13 mouse cellular contexts compared by ENCODE assay signal in the genomic region with DNA sequence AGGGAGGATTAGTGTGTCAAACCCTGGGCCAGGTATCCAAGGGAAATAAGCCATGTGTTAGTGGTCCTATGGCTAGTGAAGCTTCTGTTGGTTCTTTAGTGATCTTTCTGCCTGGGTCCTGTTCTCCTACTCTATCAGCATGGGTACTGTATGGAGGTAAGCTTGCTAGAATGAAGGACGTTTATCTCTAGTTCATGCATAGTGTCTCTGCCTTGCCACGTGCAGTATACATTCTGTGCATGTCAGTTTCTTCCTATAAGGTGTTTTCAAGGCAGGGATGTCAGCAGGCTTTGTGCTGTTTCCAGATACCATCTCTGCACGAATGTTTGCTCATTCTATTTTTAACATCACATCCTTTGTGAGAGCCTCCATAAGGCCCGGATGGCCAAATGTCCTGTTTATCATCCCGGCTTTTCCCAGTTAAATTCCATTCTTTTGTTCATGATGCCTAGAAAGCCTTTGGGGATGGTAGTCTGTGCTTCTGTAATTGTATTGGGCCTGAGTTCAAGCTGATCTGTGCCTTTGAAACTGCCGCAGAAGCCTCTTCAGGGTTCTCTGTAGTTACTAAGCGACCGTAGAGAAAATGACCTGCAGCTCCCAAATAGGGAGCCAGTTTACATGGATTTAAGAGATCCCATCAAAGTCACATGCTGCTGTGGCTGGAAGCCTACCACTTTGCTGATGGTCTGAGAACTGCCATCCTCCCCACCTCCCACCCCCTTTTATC.
DNase-seq lines count a peak whose midpoint lies in the region; ATAC-seq and TF ChIP-seq lines count a peak whose summit lies in the region.
"Had no signal": no experiment of that assay in that cellular context is flagged by ENCODE, and none has a peak within 500 bp of the region (broad histone marks: within the 10 kb centered on the region; RNA-seq: fewer than 3 reads in every experiment).

No protein-coding gene starts in this region.

- no peaks in the 10 kb centered on the region for H3K36me3 ChIP-seq in forebrain, embryonic 12.5 days (replicated peaks)
- H3K36me3 ChIP-seq in forebrain, embryonic 11.5 days (ENCODE audit: control insufficient read depth, insufficient read depth, low read length), result no peaks in the 10 kb centered on the region
- H3K36me3 ChIP-seq in lung, embryonic 16.5 days (ENCODE audit: control insufficient read depth, insufficient read depth, low read length), result no peaks in the 10 kb centered on the region
- H3K36me3 ChIP-seq in hindbrain, embryonic 16.5 days (ENCODE audit: control insufficient read depth, insufficient read depth, low read length), result no peaks in the 10 kb centered on the region
- no peaks in the 10 kb centered on the region for H3K36me3 ChIP-seq in neural tube, embryonic 13.5 days

- H3K4me2 ChIP-seq in forebrain, embryonic 12.5 days, result no peak overlapping the region
- H3K4me2 ChIP-seq in forebrain, embryonic 11.5 days (ENCODE audit: low read depth, low read length, severe bottlenecking), result no peak overlapping the region
- no peak overlapping the region for H3K4me2 ChIP-seq in lung, embryonic 16.5 days (ENCODE audit: low read depth, low read length)
- no peak overlapping the region for H3K4me2 ChIP-seq in hindbrain, embryonic 16.5 days (ENCODE audit: low read length)
- H3K4me2 ChIP-seq in neural tube, embryonic 13.5 days, result no peak overlapping the region

- no peak for DNase-seq in forebrain, embryonic 11.5 days (ENCODE audit: low spot score)
- no peak for DNase-seq in lung, adult 2 months
- no peak for DNase-seq in thymus, postnatal 14 days
- no peak for DNase-seq in left cerebral cortex, adult 8-10 months (ENCODE audit: low spot score in 2 of 2)
- DNase-seq: adrenal gland, postnatal 36 days; gastrocnemius, postnatal 10 days; heart, postnatal 4 days; kidney, adult 8-10 months; liver, postnatal 0 days had no signal

- no peak overlapping the region for H3K9ac ChIP-seq in forebrain, embryonic 12.5 days
- H3K9ac ChIP-seq in forebrain, embryonic 11.5 days (ENCODE audit: low read length), result no peak overlapping the region
- no peak overlapping the region for H3K9ac ChIP-seq in lung, embryonic 16.5 days (ENCODE audit: low read length)
- 0 out of 2 replicates have a peak overlapping the region, but pooled peaks have one; percentile 26 for H3K9ac ChIP-seq in hindbrain, embryonic 16.5 days (ENCODE audit: low read depth, low read length)
- no peak overlapping the region; the same call in 1 of the 2 replicates for H3K9ac ChIP-seq in neural tube, embryonic 13.5 days
- H3K9ac ChIP-seq: liver, postnatal 0 days had no signal

- no peak for TF ChIP-seq POLR2A in lung, adult 2 months (IDR thresholded peaks at IDR 0.05; ENCODE audit: borderline replicate concordance, extremely low read depth, low read depth, low read length)

- peaks cover 29% of the 10 kb centered on the region for H3K4me1 ChIP-seq in forebrain, embryonic 12.5 days
- H3K4me1 ChIP-seq in forebrain, embryonic 11.5 days (replicated peaks; ENCODE audit: control insufficient read depth, insufficient read depth, low read length), result no peaks in the 10 kb centered on the region; the same call in 1 of the 2 replicates
- H3K4me1 ChIP-seq in lung, embryonic 16.5 days (replicated peaks; ENCODE audit: control insufficient read depth, insufficient read depth, low read length), result 0 out of 2 replicates have a peak, but pooled peaks cover 3% of the 10 kb centered on the region
- H3K4me1 ChIP-seq in lung, adult 2 months (ENCODE audit: control insufficient read depth, insufficient read depth, low read length), result peaks cover 21% of the 10 kb centered on the region
- peaks cover 23% of the 10 kb centered on the region for H3K4me1 ChIP-seq in hindbrain, embryonic 16.5 days (ENCODE audit: control insufficient read depth, insufficient read depth, low read depth, low read length)
- peaks cover 43% of the 10 kb centered on the region for H3K4me1 ChIP-seq in neural tube, embryonic 13.5 days (replicated peaks)

- no peak for ATAC-seq in forebrain, embryonic 12.5 days (ENCODE audit: low FRiP score)
- ATAC-seq in forebrain, embryonic 11.5 days (replicated peaks; ENCODE audit: low FRiP score), result no peak
- ATAC-seq in lung, embryonic 16.5 days (ENCODE audit: low read depth), result peak; percentile 28; the same call in 1 of the 2 replicates
- peak; percentile 62 for ATAC-seq in hindbrain, embryonic 16.5 days
- ATAC-seq in neural tube, embryonic 13.5 days (ENCODE audit: low read depth), result peak; percentile 33; the same call in 1 of the 2 replicates
- ATAC-seq: liver, postnatal 0 days had no signal

- H3K4me3 ChIP-seq in forebrain, embryonic 12.5 days (replicated peaks), result no peak overlapping the region
- H3K4me3 ChIP-seq in forebrain, embryonic 11.5 days (ENCODE audit: low read depth, low read length), result no peak overlapping the region
- no peak overlapping the region for H3K4me3 ChIP-seq in lung, embryonic 16.5 days (ENCODE audit: low read length)
- H3K4me3 ChIP-seq in lung, adult 2 months (replicated peaks; ENCODE audit: extremely low read depth, low read depth, low read length), result no peak overlapping the region
- H3K4me3 ChIP-seq in hindbrain, embryonic 16.5 days (ENCODE audit: low read length), result no peak overlapping the region
- no peak overlapping the region for H3K4me3 ChIP-seq in neural tube, embryonic 13.5 days

- 0 out of 2 replicates have a peak overlapping the region, but pooled peaks have one; percentile 36 for H3K27ac ChIP-seq in forebrain, embryonic 12.5 days
- no peak overlapping the region for H3K27ac ChIP-seq in forebrain, embryonic 11.5 days (ENCODE audit: low read depth, low read length)
- H3K27ac ChIP-seq in lung, embryonic 16.5 days (ENCODE audit: low read length), result peak overlapping the region; percentile 37; the same call in 1 of the 2 replicates
- H3K27ac ChIP-seq in hindbrain, embryonic 16.5 days (ENCODE audit: low read depth, low read length), result peak overlapping the region; percentile 42
- peak overlapping the region; percentile 76 for H3K27ac ChIP-seq in neural tube, embryonic 13.5 days (replicated peaks)

- 56% methylated on average over 8 of the region's 8 CpGs for WGBS in forebrain, embryonic 12.5 days
- WGBS in forebrain, embryonic 11.5 days, result 56% methylated on average over 8 of the region's 8 CpGs
- 44% methylated on average over 8 of the region's 8 CpGs for WGBS in lung, embryonic 16.5 days
- WGBS in lung, adult 2 months, result 45% methylated on average over 8 of the region's 8 CpGs
- WGBS in hindbrain, embryonic 16.5 days, result 32% methylated on average over 8 of the region's 8 CpGs
- WGBS in neural tube, embryonic 13.5 days, result 35% methylated on average over 8 of the region's 8 CpGs

- no peaks in the 10 kb centered on the region for H3K9me3 ChIP-seq in forebrain, embryonic 12.5 days
- H3K9me3 ChIP-seq in forebrain, embryonic 11.5 days (ENCODE audit: control insufficient read depth, low read length), result no peaks in the 10 kb centered on the region
- no peaks in the 10 kb centered on the region for H3K9me3 ChIP-seq in lung, embryonic 16.5 days (ENCODE audit: control insufficient read depth, low read length)
- no peaks in the 10 kb centered on the region for H3K9me3 ChIP-seq in hindbrain, embryonic 16.5 days (ENCODE audit: control insufficient read depth, low read length)
- H3K9me3 ChIP-seq in neural tube, embryonic 13.5 days, result no peaks in the 10 kb centered on the region

- H3K27me3 ChIP-seq in forebrain, embryonic 12.5 days, result no peaks in the 10 kb centered on the region
- no peaks in the 10 kb centered on the region for H3K27me3 ChIP-seq in forebrain, embryonic 11.5 days (ENCODE audit: control insufficient read depth, insufficient read depth, low read length)
- no peaks in the 10 kb centered on the region for H3K27me3 ChIP-seq in lung, embryonic 16.5 days (ENCODE audit: control insufficient read depth, insufficient read depth, low read depth, low read length)
- no peaks in the 10 kb centered on the region for H3K27me3 ChIP-seq in hindbrain, embryonic 16.5 days (replicated peaks; ENCODE audit: control insufficient read depth, insufficient read depth, low read length)
- H3K27me3 ChIP-seq in neural tube, embryonic 13.5 days, result no peaks in the 10 kb centered on the region

- no peak for TF ChIP-seq CTCF in lung, adult 2 months (IDR thresholded peaks at IDR 0.05; ENCODE audit: insufficient read depth, low read length)

Comparison
In these comparisons a context has a peak if more than half of its experiments do, and no peak if none do; other contexts are left out.
1. ATAC-seq: peak in lung, embryonic 16.5 days (single experiment), hindbrain, embryonic 16.5 days (single experiment) and neural tube, embryonic 13.5 days (single experiment); none in forebrain, embryonic 12.5 days (single experiment) and forebrain, embryonic 11.5 days (single experiment).